Mouse (Mus musculus): ENCODE data around the gene Tmem260.
"Not testable (repeated sequence)": the region's sequence is repeated elsewhere in the genome, so short reads cannot be mapped to it uniquely, and the experiment has no call there.

Gene Tmem260

DNA sequence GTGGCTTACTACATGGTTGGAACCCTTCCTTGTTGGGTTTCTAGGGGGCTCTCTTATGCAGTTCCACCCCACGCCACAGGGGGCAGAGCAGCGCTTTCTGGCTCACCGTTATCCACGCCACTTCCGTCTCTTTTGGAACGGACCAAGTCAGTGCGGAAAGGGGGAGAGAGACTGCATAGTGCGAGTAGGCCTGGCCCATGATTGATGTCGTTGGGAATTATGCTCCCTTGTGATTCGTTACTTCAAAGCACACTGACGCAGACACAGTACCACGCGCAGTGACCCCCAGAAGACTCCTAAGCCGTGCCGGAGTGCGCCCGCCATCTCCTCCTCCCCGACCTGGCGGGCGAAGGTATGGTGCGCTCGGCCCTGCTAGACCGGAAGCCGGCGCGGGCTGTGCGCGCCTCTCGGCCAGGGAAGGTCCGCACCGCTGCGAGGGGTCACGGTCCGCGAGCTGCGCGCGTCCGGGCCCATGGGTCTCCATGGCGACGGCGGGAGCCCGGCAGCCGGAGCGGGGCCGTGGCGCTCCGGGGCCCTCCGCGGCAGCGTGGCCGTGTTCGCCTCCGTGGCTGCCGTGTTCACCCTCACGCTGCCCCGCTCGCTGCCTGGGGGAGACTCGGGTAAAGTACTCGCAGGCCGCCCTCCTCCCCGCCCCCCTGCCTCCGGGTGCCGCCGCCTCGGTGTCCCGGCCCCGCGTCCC lies at the start of gene Tmem260:
Gene Tmem260 (plus strand): TSS at position 141 of the 700 bp plus-strand sequence.
- peak; percentile 96 for DNase-seq

DNA sequence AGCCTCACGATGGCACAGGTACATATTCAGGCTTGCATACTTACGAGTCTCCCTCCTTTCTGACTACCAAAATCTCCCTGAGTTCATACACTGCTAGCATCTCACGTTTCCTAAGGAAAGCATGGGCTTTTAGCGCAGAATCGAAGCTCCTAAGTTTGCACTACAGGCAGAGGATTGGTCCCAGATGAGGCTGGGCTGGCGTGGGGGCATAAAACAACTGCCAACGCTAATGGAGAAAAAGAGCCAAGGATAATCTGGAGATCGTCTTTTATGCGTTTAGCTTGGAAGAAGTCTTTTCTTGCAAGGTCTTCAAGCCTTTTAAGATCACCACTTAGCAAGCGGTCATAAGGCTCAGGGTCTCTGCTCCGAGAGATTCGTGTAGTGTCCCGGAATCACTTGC lies 39.8 kb upstream of the Tmem260 start:
- DNase-seq = no peak

DNA sequence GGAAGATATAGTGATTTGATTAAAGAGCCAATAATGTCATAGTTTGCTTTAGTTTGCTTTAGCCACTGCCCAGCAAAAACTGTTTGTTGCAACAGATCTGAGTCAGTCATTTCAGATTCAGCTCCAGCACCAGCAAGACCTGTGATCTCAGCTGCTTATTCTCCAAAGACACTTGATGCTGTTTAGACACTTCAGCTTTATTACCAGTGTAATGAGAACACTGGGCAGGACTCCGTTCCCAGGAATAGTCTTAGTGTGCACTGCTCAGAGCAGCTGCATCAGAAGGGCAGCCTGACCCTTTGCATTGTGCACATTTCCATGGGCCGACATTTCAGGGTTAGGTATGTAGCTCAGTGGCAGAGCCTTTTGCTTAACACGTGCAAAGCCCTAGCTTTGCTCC lies 28.9 kb upstream of the Tmem260 start:
- no peak for DNase-seq

DNA sequence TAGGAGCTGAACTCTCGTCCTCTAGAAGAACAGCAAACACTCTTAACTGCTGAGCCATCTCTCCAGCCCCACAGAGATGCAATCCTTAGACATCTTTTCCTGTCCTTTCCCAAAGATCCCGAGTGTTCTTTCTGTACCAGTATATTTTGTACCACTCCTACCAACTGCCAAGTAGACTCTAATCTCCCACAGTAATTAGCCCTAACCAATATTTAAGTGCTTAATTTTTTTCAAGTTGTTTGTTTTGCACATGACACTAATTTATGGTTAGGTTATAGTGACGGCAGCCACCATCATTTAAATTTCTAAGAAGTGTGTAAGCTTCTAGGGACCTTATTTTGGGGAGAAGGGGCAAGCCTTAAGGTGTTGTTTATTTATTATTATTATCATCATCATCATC lies 27.7 kb upstream of the Tmem260 start:
- no peak for DNase-seq

DNA sequence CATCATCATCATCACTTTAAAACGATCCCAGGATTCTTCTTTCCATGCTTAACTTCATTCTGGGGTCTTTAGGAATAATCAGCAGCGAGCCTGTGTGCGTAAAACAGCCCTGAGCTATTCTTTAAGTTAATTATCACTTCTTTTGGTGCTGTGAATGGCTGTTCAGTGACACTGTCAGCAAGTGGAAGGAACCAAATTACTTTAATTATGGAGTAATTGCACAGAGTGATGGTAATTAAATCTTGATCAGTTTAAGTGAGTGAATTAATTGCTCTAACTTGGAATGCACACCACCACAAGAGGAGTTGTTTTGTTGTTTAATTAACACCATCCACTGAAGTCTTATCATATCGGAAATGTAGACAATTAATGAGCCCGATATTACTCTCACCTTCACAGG lies 27.3 kb upstream of the Tmem260 start:
- DNase-seq = no peak

DNA sequence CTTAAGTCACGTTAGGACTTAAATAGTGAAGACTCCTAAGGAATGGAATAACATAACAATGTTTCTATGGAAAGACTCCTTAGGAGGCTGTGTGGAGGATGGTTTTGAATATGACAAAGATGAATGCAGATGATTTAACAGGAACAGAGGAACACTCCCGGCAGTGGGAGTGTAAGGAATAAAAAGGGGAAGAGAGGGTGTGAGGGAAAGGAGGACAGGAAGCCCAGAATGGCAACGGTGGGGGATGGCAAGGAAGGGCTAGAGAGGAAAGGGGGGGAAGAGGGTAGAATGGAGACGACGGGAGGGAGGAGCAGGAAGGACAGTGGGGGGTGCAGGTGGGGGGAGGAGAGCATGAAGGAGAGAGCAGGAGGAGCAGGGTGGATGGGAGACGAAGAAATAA lies 24.4 kb upstream of the Tmem260 start:
- DNase-seq = no peak

DNA sequence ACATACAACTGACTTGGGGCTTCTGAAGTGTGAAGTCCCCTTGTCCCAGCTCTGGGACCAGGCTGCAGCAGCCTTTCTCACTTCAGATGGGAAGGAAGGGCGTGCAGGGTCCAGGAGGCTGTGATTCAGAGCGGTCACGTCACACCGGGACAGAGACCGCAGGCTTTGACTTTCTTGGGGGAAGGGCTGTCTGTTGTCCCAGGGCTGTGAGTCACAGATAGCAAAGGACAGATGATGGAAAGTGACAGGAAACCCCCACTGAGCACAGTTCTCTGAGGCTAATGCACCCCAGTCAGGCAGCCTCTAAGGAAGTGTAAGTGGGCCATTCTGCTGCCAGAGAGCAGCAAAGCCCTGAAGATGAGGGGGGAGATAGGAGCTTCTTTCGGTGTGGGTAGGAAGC lies 23.9 kb upstream of the Tmem260 start:
- DNase-seq = peak; percentile 45

DNA sequence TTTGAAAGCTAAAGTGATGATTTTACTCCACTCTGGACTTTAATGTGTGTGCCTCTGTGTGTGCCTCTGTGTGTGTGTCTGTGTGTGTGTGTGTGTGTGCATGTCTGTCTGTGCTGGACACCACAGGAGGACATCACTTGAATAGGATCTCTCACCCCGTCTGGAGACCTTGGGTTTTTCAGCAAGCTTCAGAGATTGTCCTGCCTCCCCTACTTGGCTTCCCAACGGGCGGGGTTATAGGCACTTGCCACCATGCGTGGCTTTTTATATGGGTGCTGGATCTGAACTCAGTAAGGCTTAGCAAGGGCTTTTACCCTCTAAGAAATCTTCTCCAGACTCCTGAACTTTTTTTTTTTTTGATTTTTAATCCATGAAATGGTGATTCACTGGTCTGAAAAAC lies 23.5 kb upstream of the Tmem260 start:
- no peak for DNase-seq

DNA sequence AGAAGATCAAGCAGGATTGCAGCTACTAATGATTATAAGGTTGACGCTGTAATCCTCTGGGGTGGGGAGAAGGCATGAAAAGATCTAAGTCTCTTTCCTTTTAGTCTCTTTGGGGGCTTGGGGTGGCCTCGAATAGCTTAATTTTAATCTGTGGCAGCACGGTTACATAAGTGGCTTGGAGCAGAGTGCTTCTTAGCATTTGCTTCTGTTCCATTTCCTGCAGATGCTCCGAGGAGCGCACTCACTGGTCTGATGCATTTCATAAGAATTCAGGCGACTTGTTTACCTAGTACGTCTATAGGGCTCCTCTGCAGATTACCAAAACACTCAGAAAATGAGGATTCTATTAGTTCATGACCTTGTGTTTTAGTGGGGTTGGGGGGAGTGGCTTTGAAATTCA lies 23.0 kb upstream of the Tmem260 start:
- DNase-seq = no peak

DNA sequence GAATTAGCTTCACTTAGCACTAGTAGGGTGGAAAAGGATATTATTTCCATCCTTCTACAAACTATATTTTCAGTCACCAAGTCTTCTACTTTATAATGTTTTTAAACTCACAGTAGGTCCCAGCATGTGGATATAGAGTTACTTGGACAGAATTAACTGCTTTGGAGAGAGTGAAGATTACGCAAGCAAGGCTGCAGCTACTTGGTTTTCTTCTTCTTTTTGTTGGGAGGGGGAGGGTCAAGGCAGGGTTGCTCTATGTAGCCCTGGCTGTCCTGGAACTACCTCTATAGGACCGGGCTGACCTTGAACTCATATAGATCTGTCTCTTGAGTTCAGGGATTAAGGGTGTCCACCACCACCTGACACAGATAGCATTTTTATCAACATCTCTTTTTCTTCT lies 13.9 kb upstream of the Tmem260 start:
- DNase-seq = no peak

DNA sequence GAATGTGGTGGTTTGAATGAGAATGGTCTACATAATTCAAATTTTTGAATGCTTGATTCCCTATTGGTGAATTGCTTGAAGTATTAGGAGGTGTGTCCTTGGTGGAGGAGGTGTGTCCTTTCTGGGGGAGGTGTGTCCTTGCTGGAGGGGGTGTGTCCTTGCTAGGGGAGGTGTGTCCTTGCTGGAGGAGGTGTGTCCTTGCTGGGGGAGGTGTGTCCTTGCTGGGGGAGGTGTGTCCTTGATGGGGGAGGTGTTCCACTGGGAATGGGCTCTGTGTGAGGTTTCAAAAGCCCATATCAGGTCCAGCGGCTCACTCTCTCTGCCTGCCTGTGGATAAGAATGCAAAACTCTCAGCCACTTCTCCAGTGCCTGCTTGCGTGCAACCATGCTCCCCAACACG lies 2.1 kb upstream of the Tmem260 start:
- no peak for DNase-seq

DNA sequence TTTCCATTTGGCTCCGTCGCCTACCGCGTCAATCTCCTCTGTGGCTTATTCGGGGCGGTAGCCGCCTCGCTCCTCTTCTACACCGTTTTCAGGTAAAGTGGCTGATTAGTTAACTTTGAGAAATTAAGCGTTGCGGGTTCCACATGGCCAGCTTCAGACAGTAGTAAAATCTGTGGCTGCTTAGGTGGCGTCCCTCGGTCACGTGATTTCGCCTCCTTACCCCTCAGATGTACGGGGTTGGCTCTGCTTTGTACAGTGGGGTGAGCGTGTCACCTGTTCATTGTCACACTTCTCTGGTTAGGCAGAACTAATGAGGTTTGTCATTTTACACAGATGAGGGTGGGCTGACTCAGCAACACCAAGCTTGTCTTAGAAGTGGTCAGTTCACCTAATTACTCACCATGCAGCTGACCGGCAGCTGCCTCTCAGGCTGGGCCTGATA lies 6.1 kb downstream of the Tmem260 start:
- DNase-seq = no peak

DNA sequence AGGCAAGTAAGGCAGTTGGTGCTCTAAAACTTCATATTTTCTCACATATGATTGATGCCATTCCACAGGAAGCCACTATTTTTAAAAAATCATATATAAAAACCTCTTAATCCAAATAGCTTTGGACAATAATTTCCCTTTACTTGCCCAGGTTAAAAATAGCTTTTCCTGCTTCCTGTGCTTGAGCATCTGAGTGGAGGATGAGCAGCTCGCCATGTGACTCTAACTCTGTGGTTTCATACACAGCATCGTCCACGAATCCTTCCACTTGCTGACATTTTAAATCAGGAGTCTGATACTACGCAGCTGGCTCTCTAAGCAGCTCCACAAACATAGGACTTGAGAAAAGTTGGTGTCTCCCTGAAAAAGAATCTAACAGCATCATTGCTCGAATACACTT lies 7.5 kb downstream of the Tmem260 start:
- DNase-seq = no peak

DNA sequence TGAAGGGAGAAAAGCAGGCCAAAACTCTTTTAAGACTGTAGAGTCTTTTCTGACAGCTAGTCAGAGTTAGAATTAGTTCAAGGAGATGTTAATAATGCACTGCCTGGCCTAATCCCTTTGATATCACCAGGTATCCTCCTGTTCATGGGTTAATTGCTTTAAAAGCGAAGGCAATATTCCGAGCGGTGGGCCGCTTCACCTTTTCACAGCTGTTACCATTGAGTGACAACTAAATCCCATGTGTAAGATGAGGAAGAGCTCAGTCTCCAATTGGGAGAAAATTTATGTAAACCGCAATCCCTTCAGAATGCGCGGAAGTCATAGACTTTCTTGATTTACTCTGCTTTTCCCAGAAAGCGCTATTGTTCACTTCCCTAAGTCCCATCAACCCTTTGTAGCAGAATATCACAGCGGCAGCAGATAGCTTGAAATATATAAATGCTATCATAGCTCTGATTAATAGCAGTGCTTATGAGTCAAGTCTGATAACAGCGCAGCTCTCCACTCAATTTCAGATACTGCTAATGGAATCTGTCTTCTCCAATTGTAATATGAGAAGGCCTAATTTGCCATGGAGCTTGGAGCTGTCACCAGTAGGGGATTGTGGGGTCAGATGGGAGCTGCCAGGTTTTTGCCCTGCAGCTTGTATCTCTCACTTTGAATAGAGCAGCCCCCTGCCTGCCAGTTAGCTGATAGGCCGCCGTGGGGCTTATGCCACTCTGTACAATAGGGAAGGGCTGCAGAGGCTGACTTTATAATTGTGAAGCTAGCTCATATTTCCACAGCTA lies 10.6 kb downstream of the Tmem260 start:
- peak; percentile 67 for DNase-seq

DNA sequence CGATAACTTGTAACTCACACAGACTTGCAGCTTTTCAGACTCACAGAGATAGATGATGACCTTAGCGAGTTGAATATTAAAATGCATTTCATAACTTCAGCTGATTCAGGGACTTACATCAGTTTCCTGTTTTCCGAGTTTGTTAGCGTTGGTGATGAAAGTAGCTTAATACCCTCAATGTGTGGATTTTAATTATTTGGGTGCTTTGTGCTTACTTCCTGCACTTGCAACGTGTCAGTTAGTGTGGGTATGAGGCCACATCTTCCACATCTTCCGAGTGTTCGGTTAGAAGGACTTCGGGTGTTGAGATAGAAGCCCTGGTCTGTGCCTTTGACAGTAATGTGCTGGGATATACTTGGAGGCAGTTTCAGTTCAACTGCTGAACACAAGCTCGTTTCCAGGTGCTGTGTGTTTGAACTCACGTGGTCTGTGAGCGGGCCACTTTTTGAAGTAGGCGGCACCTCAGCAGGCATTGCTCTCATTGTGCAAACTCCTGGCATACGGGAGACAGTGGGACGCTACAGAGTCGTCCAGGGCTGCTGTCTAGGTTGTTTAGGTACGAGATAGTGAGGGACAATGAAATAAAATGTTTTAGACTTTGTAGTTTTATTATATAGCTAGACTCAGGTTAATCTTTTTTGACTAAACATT lies 11.5 kb downstream of the Tmem260 start:
- DNase-seq = no peak

DNA sequence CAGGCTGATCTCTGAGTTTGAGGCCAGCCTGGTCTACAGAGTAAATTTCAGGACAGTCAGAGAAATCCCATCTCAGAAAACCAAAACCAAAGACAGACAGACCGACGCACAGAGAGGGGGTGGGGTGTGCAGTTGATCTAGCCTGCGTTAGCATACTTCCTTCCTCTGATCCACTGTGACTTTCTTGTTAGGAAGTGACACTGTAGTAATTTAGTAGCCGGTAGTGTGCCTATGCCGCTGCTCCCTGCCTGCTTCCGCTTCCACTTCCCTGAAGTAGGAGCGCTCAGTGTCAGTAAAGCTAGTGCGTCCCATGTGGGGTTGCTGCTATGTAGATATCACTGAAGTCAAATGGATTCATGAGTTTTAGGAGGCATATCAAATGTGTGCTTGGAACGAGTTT lies 13.0 kb downstream of the Tmem260 start:
- DNase-seq = no peak

DNA sequence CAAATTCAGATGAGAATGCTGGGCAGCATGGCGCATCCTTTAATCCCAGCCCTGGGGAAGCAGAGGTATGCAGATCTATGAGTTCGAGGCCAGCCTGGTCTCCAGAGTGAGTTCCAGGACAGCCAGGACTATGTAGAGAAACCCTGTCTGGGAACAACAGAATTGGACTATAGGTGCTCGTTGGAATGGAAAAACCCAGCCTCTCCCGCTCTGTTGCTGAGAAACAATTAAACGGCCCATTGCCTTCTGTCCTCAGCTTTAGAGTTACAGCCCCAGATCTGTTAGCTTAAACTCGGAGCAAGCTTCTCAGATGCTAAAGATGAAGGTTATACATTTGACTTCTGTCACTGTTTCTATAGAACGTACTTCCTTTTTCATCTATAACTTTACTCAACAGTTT lies 22.4 kb downstream of the Tmem260 start:
- DNase-seq = no peak

DNA sequence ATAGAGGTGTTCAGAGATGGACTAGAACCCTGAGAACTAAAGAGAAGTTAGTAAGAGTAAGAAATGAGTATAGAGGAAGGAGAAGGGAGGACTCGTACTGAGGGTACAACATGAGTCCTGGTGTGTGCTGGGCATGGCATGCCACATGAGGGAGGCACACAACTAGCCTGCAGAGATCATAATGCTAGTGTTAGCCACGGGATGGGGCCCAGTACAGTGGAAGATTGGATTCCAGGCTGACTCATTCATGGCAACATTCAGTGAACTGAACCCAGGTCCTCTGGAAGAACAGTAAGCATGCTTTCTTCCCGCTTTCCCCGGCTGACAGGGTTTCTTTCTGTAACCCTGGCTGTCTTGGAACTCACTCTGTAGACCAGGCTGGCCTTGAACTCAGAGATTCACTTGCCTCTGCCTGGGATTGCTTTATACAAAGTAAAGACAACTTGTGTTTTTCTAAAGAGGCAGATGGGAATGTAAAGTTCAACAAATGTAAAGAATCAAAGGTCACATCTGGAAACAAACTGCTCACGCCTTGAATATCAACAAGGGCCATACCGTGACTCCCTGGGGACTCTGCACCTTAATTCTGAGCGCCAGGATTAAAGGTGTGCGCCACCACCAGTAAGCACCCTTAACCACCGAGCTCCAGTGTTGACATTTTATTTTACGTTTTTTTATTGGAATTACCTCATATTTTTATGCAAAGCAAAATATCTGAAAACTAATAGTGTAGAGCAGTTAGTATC lies 25.0 kb downstream of the Tmem260 start:
- no peak for DNase-seq

DNA sequence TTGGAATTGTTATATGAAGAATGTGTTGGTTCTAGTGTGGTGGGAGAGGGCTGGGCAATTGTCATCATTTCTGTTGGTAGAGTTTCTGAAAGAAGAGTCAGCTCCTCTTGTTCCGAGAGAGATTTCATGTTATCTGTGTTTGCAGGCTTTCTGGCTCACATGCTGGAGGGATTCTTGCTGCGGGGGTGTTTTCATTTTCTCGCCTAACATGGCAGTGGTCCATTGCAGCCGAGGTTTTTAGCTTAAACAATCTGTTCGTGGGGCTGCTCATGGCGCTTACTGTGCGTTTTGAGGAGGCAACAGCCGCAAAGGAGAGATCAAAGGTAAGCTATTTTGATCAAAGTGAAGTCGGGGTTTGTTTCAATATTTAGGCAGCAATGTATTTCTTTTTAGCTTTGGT lies 26.3 kb downstream of the Tmem260 start:
- DNase-seq = no peak

DNA sequence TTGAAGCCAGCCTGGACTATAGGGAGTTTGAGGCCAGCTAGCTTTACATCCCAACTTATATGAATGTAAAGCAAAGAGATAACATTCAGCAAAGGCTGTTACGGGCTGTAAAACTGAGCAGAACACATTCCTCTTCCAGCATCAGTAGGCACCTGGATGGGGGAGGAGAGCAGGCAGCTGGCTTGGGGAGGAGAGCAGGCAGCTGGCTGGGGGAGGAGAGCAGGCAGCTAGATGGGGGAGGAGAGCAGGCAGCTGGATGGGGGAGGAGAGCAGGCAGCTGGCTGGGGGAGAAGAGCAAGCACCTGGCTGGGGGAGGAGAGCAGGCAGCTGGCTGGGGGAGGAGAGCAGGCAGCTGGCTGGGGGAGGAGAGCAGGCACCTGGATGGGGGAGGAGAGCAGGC lies 29.4 kb downstream of the Tmem260 start:
- peak; percentile 19 for DNase-seq

DNA sequence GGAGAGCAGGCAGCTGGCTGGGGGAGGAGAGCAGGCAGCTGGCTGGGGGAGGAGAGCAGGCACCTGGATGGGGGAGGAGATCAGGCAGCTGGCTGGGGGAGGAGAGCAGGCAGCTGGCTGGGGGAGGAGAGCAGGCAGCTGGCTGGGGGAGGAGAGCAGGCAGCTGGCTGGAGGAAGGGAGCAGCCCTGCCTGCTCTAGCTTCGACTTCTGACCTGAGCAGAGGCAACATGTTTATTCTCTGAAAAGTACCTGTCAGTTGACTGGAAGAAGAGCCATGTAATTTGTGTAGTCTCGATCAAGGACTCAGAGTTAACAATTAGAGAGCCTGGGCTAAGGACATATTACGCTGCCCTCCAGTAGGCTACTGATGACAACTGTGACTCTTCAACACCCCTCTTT lies 29.9 kb downstream of the Tmem260 start:
- not testable (repeated sequence) for DNase-seq

DNA sequence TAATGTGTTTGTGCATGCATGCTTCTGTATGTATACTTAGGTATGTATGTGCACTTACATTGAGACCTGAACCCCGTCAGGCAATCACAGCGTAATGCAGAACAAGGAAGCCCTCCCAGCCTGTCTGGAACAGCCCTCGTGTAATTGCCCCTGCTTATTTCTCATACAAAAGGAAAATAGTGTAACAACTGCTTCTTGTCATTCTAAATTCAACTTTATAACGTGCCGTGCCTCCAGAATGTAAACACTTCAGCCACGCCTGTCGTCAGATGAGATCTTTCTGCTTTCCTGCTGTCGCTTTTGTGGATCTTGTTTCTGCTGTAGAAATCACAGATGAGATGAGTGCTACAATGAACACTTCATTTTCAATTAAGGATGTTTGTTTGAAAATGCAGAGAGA lies 30.4 kb downstream of the Tmem260 start:
- no peak for DNase-seq

DNA sequence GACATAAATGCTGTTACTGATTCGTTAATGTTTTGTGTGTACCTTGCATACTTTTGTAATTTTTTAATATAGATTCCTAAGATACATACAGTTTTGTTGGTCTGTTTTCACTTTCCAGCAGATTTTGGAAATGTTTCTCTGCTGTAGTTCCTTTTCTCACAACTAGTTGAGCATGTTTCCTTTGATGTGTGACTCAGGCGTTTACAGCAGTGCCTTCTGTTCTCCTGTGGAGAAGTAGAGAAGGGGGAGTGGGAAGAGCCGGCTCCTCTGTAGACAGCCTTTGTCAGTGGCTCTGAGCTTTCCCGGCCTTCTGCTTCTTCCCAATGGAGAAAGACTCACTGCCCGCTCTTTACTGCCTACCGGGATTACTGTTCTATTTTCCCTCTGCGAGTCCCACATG lies 35.7 kb downstream of the Tmem260 start:
- peak; percentile 24 for DNase-seq
